Mouse (Mus musculus): ENCODE results near the gene Agtr1b. TPM values are rescaled to one million over a fixed set of nuclear protein-coding genes. Genes with fewer than 3 reads are reported as not detected.
A peak's percentile ranks its signal among the peaks of the same experiment; 100 is the strongest.

Agtr1b gene
- polyA plus RNA-seq (2015; fragmentation: Nextera tagmentation; extraction: Ambion mirVana): 2.4 and 2.5 TPM in 2 replicates

GRCm38 (mm10) chr3:20366558-20367522 lies at the start of gene Agtr1b:
TSS of gene Agtr1b (minus strand) at chr3:20367177.
- peak within 1 kb of the TSS; percentile 41 for H3K9ac ChIP-seq (ENCODE audit: low read length)
- H3K27me3 ChIP-seq (ENCODE audit: control insufficient read depth, insufficient read depth, low read length): no peaks in the 10 kb centered on the region
- WGBS: 11% methylated on average over 19 of the region's 19 CpGs
- H3K36me3 ChIP-seq (ENCODE audit: control insufficient read depth, insufficient read depth, low read length): no peaks in the 10 kb centered on the region
- peak; percentile 16 for DNase-seq (ENCODE audit: low spot score)
- TF ChIP-seq CTCF (IDR thresholded peaks at IDR 0.05; ENCODE audit: low read depth) (peak; percentile 19; the same call in 1 of the 2 replicates), EP300 (optimal IDR thresholded peaks at IDR 0.05) (no peak)
- peak; percentile 74; the same call in 1 of the 2 replicates for ATAC-seq (ENCODE audit: low FRiP score, low TSS enrichment)
- H3K4me2 ChIP-seq (replicated peaks; ENCODE audit: low read depth): peak within 1 kb of the TSS; percentile 54
- H3K27ac ChIP-seq (replicated peaks): peak within 1 kb of the TSS; percentile 45; the same call in 1 of the 2 replicates
- H3K4me1 ChIP-seq (replicated peaks; ENCODE audit: control insufficient read depth, insufficient read depth): no peaks in the 10 kb centered on the region
- peak within 1 kb of the TSS; percentile 36 for H3K4me3 ChIP-seq (ENCODE audit: low read depth, low read length)
- H3K9me3 ChIP-seq (ENCODE audit: control insufficient read depth, low read length): no peaks in the 10 kb centered on the region

- ATAC-seq (ENCODE audit: low FRiP score, low TSS enrichment): no peak
- H3K4me3 ChIP-seq (ENCODE audit: low read depth, low read length): no peak overlapping the region
- H3K27ac ChIP-seq (replicated peaks): no peak overlapping the region
- no peak for DNase-seq (ENCODE audit: low spot score)
- no peaks in the 10 kb centered on the region for H3K4me1 ChIP-seq (replicated peaks; ENCODE audit: control insufficient read depth, insufficient read depth)
- H3K9ac ChIP-seq (ENCODE audit: low read length): no peak overlapping the region
- TF ChIP-seq EP300 (optimal IDR thresholded peaks at IDR 0.05) (no peak), CTCF (IDR thresholded peaks at IDR 0.05; ENCODE audit: low read depth) (no peak)
- H3K4me2 ChIP-seq (replicated peaks; ENCODE audit: low read depth): no peak overlapping the region
- no peaks in the 10 kb centered on the region for H3K9me3 ChIP-seq (ENCODE audit: control insufficient read depth, low read length)
- no peaks in the 10 kb centered on the region for H3K27me3 ChIP-seq (ENCODE audit: control insufficient read depth, insufficient read depth, low read length)
- no peaks in the 10 kb centered on the region for H3K36me3 ChIP-seq (ENCODE audit: control insufficient read depth, insufficient read depth, low read length)
Measured at GRCm38 (mm10) chr3:20353598-20353997, 13.4 kb downstream of the Agtr1b start.

- no peak for DNase-seq (ENCODE audit: low spot score)
- H3K4me3 ChIP-seq (ENCODE audit: low read depth, low read length): no peak overlapping the region
- no peaks in the 10 kb centered on the region for H3K9me3 ChIP-seq (ENCODE audit: control insufficient read depth, low read length)
- no peak overlapping the region for H3K9ac ChIP-seq (ENCODE audit: low read length)
- no peaks in the 10 kb centered on the region for H3K4me1 ChIP-seq (replicated peaks; ENCODE audit: control insufficient read depth, insufficient read depth)
- no peak for ATAC-seq (ENCODE audit: low FRiP score, low TSS enrichment)
- H3K27ac ChIP-seq (replicated peaks): no peak overlapping the region
- H3K36me3 ChIP-seq (ENCODE audit: control insufficient read depth, insufficient read depth, low read length): no peaks in the 10 kb centered on the region
- no peak overlapping the region for H3K4me2 ChIP-seq (replicated peaks; ENCODE audit: low read depth)
- TF ChIP-seq CTCF (IDR thresholded peaks at IDR 0.05; ENCODE audit: low read depth) (no peak), EP300 (optimal IDR thresholded peaks at IDR 0.05) (no peak)
- H3K27me3 ChIP-seq (ENCODE audit: control insufficient read depth, insufficient read depth, low read length): no peaks in the 10 kb centered on the region
Measured at GRCm38 (mm10) chr3:20348206-20348605, 18.8 kb downstream of the Agtr1b start.

- no peak overlapping the region for H3K9ac ChIP-seq (ENCODE audit: low read length)
- no peaks in the 10 kb centered on the region for H3K36me3 ChIP-seq (ENCODE audit: control insufficient read depth, insufficient read depth, low read length)
- no peak overlapping the region for H3K27ac ChIP-seq (replicated peaks)
- H3K9me3 ChIP-seq (ENCODE audit: control insufficient read depth, low read length): no peaks in the 10 kb centered on the region
- WGBS: 86% methylated on average over 1 of the region's 1 CpGs
- H3K27me3 ChIP-seq (ENCODE audit: control insufficient read depth, insufficient read depth, low read length): no peaks in the 10 kb centered on the region
- no peak for TF ChIP-seq EP300 (optimal IDR thresholded peaks at IDR 0.05)
- TF ChIP-seq CTCF (IDR thresholded peaks at IDR 0.05; ENCODE audit: low read depth): no peak
- no peak overlapping the region for H3K4me3 ChIP-seq (ENCODE audit: low read depth, low read length)
- DNase-seq (ENCODE audit: low spot score) (no peak), ATAC-seq (ENCODE audit: low FRiP score, low TSS enrichment) (no peak)
- no peaks in the 10 kb centered on the region for H3K4me1 ChIP-seq (replicated peaks; ENCODE audit: control insufficient read depth, insufficient read depth)
- H3K4me2 ChIP-seq (replicated peaks; ENCODE audit: low read depth): no peak overlapping the region
Measured at GRCm38 (mm10) chr3:20340402-20340801, 26.6 kb downstream of the Agtr1b start.

GRCm38 (mm10) chr3:20334681-20335080 lies 32.3 kb downstream of the Agtr1b start:
- Histone ChIP-seq H3K27ac (replicated peaks) (no peak overlapping the region), H3K9ac (ENCODE audit: low read length) (no peak overlapping the region), H3K4me2 (replicated peaks; ENCODE audit: low read depth) (no peak overlapping the region), H3K4me1 (replicated peaks; ENCODE audit: control insufficient read depth, insufficient read depth) (no peaks in the 10 kb centered on the region), H3K4me3 (ENCODE audit: low read depth, low read length) (no peak overlapping the region), H3K9me3 (ENCODE audit: control insufficient read depth, low read length) (no peaks in the 10 kb centered on the region), H3K36me3 (ENCODE audit: control insufficient read depth, insufficient read depth, low read length) (no peaks in the 10 kb centered on the region), H3K27me3 (ENCODE audit: control insufficient read depth, insufficient read depth, low read length) (no peaks in the 10 kb centered on the region)
- DNase-seq (ENCODE audit: low spot score) (peak; percentile 31), ATAC-seq (ENCODE audit: low FRiP score, low TSS enrichment) (no peak)
- WGBS: 61% methylated on average over 5 of the region's 5 CpGs
- TF ChIP-seq EP300 (optimal IDR thresholded peaks at IDR 0.05) (no peak), CTCF (IDR thresholded peaks at IDR 0.05; ENCODE audit: low read depth) (peak; percentile 59)

- no peaks in the 10 kb centered on the region for H3K9me3 ChIP-seq (ENCODE audit: control insufficient read depth, low read length)
- no peak overlapping the region for H3K4me3 ChIP-seq (ENCODE audit: low read depth, low read length)
- no peak overlapping the region for H3K9ac ChIP-seq (ENCODE audit: low read length)
- no peak overlapping the region for H3K4me2 ChIP-seq (replicated peaks; ENCODE audit: low read depth)
- ATAC-seq (ENCODE audit: low FRiP score, low TSS enrichment) (no peak), DNase-seq (ENCODE audit: low spot score) (no peak)
- 28% methylated on average over 1 of the region's 1 CpGs for WGBS
- no peak overlapping the region for H3K27ac ChIP-seq (replicated peaks)
- TF ChIP-seq EP300 (optimal IDR thresholded peaks at IDR 0.05) (no peak), CTCF (IDR thresholded peaks at IDR 0.05; ENCODE audit: low read depth) (no peak)
- no peaks in the 10 kb centered on the region for H3K36me3 ChIP-seq (ENCODE audit: control insufficient read depth, insufficient read depth, low read length)
- H3K27me3 ChIP-seq (ENCODE audit: control insufficient read depth, insufficient read depth, low read length): no peaks in the 10 kb centered on the region
- no peaks in the 10 kb centered on the region for H3K4me1 ChIP-seq (replicated peaks; ENCODE audit: control insufficient read depth, insufficient read depth)
Measured at GRCm38 (mm10) chr3:20317233-20317632, 49.7 kb downstream of the Agtr1b start.

All from stomach, postnatal 0 days (tissue).